Mouse (Mus musculus) thymus, adult 2 months (tissue): ENCODE measurements around the gene Tbc1d4. TPM values are rescaled to one million over a fixed set of nuclear protein-coding genes. Genes with fewer than 3 reads are reported as not detected.

Experiments
- DNase-seq: peaks from one replicate; pipeline ENCODE4 v3.0.0; 2021
- H3K27ac ChIP-seq: fragments of 200-500 bp; 2 replicates; pipeline ENCODE4 v1.5.1; 2012; ENCODE audit warnings: low read length, control low read depth; ENCODE audit not compliant: control insufficient read depth, insufficient read depth
- H3K27me3 ChIP-seq: fragments of 200-500 bp; 2 replicates; pipeline ENCODE4 v1.6.1; 2012; ENCODE audit warnings: mild to moderate bottlenecking, low read length, moderate library complexity, mixed read lengths; ENCODE audit not compliant: control insufficient read depth, insufficient read depth
- H3K36me3 ChIP-seq: fragments of 200-500 bp; 2 replicates; pipeline ENCODE4 v1.6.1; 2012; ENCODE audit warnings: mild to moderate bottlenecking, low read length, moderate library complexity; ENCODE audit not compliant: control insufficient read depth, insufficient read depth
- H3K4me1 ChIP-seq: fragments of 200-500 bp; replicated peaks from 2 replicates; pipeline ENCODE4 v1.6.1; 2012; ENCODE audit warnings: low read length; ENCODE audit not compliant: control insufficient read depth, insufficient read depth
- H3K4me3 ChIP-seq: fragments of 200-500 bp; 2 replicates; pipeline ENCODE4 v1.5.1; 2012; ENCODE audit warnings: mild to moderate bottlenecking, low read length, control low read depth, moderate library complexity; ENCODE audit not compliant: control insufficient read depth, insufficient read depth
- CTCF ChIP-seq: fragments of 200-500 bp; IDR thresholded peaks from 2 replicates; pipeline ENCODE4 v1.5.1; 2012; ENCODE audit warnings: mild to moderate bottlenecking, control low read depth, low read length, moderate library complexity, borderline replicate concordance; ENCODE audit not compliant: control insufficient read depth, poor library complexity, insufficient read depth; ENCODE audit errors: extremely low read depth
- POLR2A ChIP-seq: fragments of 200-500 bp; IDR thresholded peaks from 2 replicates; pipeline ENCODE4 v1.6.1; 2012; ENCODE audit warnings: mild to moderate bottlenecking, low read length, control low read depth, moderate library complexity; ENCODE audit not compliant: control insufficient read depth, poor library complexity, insufficient read depth; ENCODE audit errors: extremely low read depth
- WGBS: fragments of 180-500 bp; shearing (Covaris S2); methylation state at CpG from one replicate; pipeline ENCODE4 v1.1.7; 2018; 5-methylcytosine and 5-hydroxymethylcytosine counted together
- polyA plus RNA-seq: library from polyadenylated mRNA; depleted of rRNA; stranded (reverse); fragments of >200 nt; gene quantifications from 2 replicates; pipeline ENCODE4 v1.2.3, GENCODE M21; 2012

The Tbc1d4 gene
- polyA plus RNA-seq, 1 experiment: 13.3 TPM

- 94% methylated on average over 12 of the region's 12 CpGs for WGBS
- no peak for DNase-seq
- Histone ChIP-seq H3K27ac (no peak overlapping the region), H3K4me3 (no peak overlapping the region), H3K27me3 (no peaks in the 10 kb centered on the region), H3K36me3 (no peaks in the 10 kb centered on the region), H3K4me1 (no peaks in the 10 kb centered on the region)
- TF ChIP-seq CTCF (no peak), POLR2A (no peak)
These were observed 47.7 kb downstream of the Tbc1d4 start for GRCm38 (mm10) chr14:101561251-101561701.

- no peak for DNase-seq
- TF ChIP-seq POLR2A (no peak), CTCF (no peak)
- no peak overlapping the region for H3K4me3 ChIP-seq
- H3K27me3 ChIP-seq: no peaks in the 10 kb centered on the region
- no peaks in the 10 kb centered on the region for H3K4me1 ChIP-seq
- no peak overlapping the region for H3K27ac ChIP-seq
- no peaks in the 10 kb centered on the region for H3K36me3 ChIP-seq
- 65% methylated on average over 3 of the region's 3 CpGs for WGBS
These were observed 49.5 kb downstream of the Tbc1d4 start for GRCm38 (mm10) chr14:101559446-101559845.

- no peak overlapping the region for H3K27ac ChIP-seq
- 96% methylated on average over 20 of the region's 20 CpGs for WGBS
- DNase-seq: no peak
These were observed 60.0 kb downstream of the Tbc1d4 start for GRCm38 (mm10) chr14:101548885-101549573.

GRCm38 (mm10) chr14:101541863-101542262, 67.1 kb downstream of the Tbc1d4 start:
- Histone ChIP-seq H3K4me3 (no peak overlapping the region), H3K4me1 (no peaks in the 10 kb centered on the region), H3K36me3 (no peaks in the 10 kb centered on the region), H3K27me3 (no peaks in the 10 kb centered on the region), H3K27ac (no peak overlapping the region)
- no peak for TF ChIP-seq CTCF
- TF ChIP-seq POLR2A: no peak
- no peak for DNase-seq
- WGBS: 93% methylated on average over 9 of the region's 9 CpGs

More at GRCm38 (mm10) chr14:101548885-101549573, 60.0 kb downstream of the Tbc1d4 start:
- no peaks in the 10 kb centered on the region for H3K36me3 ChIP-seq
- H3K27me3 ChIP-seq: no peaks in the 10 kb centered on the region
- no peak overlapping the region for H3K4me3 ChIP-seq
- H3K4me1 ChIP-seq: no peaks in the 10 kb centered on the region
- no peak for TF ChIP-seq CTCF
- no peak for TF ChIP-seq POLR2A

GRCm38 (mm10) chr14:101541141-101541540, 67.8 kb downstream of the Tbc1d4 start:
- Histone ChIP-seq H3K4me1 (no peaks in the 10 kb centered on the region), H3K4me3 (no peak overlapping the region), H3K27ac (no peak overlapping the region), H3K27me3 (no peaks in the 10 kb centered on the region), H3K36me3 (no peaks in the 10 kb centered on the region)
- 94% methylated on average over 5 of the region's 5 CpGs for WGBS
- no peak for DNase-seq
- no peak for TF ChIP-seq POLR2A
- TF ChIP-seq CTCF: no peak

GRCm38 (mm10) chr14:101540466-101540865, 68.5 kb downstream of the Tbc1d4 start:
- Histone ChIP-seq H3K27ac (no peak overlapping the region), H3K27me3 (no peaks in the 10 kb centered on the region), H3K36me3 (no peaks in the 10 kb centered on the region), H3K4me1 (no peaks in the 10 kb centered on the region), H3K4me3 (no peak overlapping the region)
- WGBS: 97% methylated on average over 3 of the region's 3 CpGs
- no peak for DNase-seq
- no peak for TF ChIP-seq CTCF
- no peak for TF ChIP-seq POLR2A
